Mouse (Mus musculus): ENCODE measurements around the gene Cyfip1. TPM values are rescaled to one million over a fixed set of nuclear protein-coding genes. Genes with fewer than 3 reads are reported as not detected.

The Cyfip1 gene
- polyA plus RNA-seq, 1 experiment from 2014 or later, result 81.4 TPM

DNA sequence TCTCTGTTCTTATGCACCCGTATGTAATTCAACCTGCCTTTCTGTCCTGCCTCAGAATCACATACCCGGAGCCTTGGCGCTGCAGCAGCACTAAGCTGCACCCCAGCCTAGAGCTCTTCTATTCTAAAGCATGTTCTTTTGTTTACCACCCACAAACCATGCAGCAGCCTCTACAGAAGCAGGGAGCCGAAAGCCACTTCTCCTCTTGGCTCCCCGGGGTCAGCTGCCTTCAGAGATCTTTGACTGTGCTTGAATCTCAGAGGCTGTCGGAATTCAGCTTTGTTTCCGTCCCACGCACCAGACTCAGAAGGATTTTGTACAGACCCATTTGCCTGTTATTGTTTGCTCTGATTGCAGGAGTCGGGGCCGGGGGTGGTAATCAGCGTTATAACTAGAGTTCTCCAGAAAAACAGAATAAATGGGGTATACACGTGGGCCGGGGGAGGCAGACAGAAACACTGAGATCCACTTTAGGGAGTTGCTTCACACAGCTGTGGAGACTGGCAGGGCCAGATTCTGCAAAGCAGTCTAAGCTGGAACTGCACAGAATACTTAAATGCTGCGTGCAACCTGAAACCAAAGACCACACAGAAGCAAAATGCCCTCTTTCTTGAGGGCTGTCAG, 8.5 kb downstream of the Cyfip1 start:
- Histone ChIP-seq H3K9me3 (ENCODE audit: low read length) (no peaks in the 10 kb centered on the region), H3K9ac (replicated peaks; ENCODE audit: low read depth) (no peak overlapping the region), H3K27ac (ENCODE audit: low read length) (no peak overlapping the region), H3K27me3 (replicated peaks; ENCODE audit: insufficient read depth, low read length) (no peaks in the 10 kb centered on the region), H3K36me3 (ENCODE audit: insufficient read depth, low read length) (no peaks in the 10 kb centered on the region), H3K4me1 (ENCODE audit: insufficient read depth, low read depth, low read length) (no peaks in the 10 kb centered on the region; the same call in 1 of the 2 replicates), H3K4me2 (replicated peaks; ENCODE audit: low read depth, low read length) (no peak overlapping the region), H3K4me3 (ENCODE audit: low read depth, low read length) (no peak overlapping the region)
- no peak for TF ChIP-seq CTCF (IDR thresholded peaks at IDR 0.05)
- no peak for TF ChIP-seq EP300 (IDR thresholded peaks at IDR 0.05)
- DNase-seq (ENCODE audit: low spot score), result no peak
- no peak for ATAC-seq
- 52% methylated on average over 14 of the region's 14 CpGs for WGBS

- no peak for DNase-seq (ENCODE audit: low spot score)
- H3K4me1 ChIP-seq (ENCODE audit: insufficient read depth, low read depth, low read length), result no peaks in the 10 kb centered on the region; the same call in 1 of the 2 replicates
- ATAC-seq, result no peak
These were observed 11.2 kb downstream of the Cyfip1 start for GRCm38 (mm10) chr7:55852787-55853186.

DNA sequence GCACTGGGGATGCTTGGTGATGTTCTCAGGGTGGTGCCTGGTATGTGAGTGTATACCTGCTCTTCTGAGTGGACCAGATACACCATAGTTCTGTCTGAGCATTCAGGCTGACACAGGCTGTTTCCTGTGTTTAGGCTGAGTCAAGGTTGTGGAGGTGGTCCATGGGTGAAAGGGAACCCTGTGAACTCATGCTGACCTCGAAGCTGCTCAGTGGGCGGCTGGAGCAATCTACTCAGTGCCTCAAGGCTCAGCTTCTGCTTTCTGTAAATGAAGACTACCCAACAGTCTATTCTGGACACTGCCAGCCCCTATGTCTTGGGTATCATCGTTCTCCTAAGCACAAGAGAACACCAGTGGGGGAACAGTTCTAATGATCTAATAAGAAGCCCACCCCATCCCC, 14.1 kb downstream of the Cyfip1 start:
- ATAC-seq, result no peak
- Histone ChIP-seq H3K4me3 (ENCODE audit: low read depth, low read length) (no peak overlapping the region), H3K9ac (replicated peaks; ENCODE audit: low read depth) (no peak overlapping the region), H3K27ac (ENCODE audit: low read length) (no peak overlapping the region), H3K9me3 (ENCODE audit: low read length) (no peaks in the 10 kb centered on the region), H3K36me3 (ENCODE audit: insufficient read depth, low read length) (no peaks in the 10 kb centered on the region), H3K4me2 (replicated peaks; ENCODE audit: low read depth, low read length) (no peak overlapping the region), H3K4me1 (ENCODE audit: insufficient read depth, low read depth, low read length) (0 out of 2 replicates have a peak, but pooled peaks cover 4% of the 10 kb centered on the region), H3K27me3 (replicated peaks; ENCODE audit: insufficient read depth, low read length) (no peaks in the 10 kb centered on the region)
- TF ChIP-seq EP300 (IDR thresholded peaks at IDR 0.05), result no peak
- TF ChIP-seq CTCF (IDR thresholded peaks at IDR 0.05), result no peak
- 63% methylated on average over 3 of the region's 3 CpGs for WGBS
- DNase-seq (ENCODE audit: low spot score), result no peak

More at GRCm38 (mm10) chr7:55852787-55853186, 11.2 kb downstream of the Cyfip1 start:
- Histone ChIP-seq H3K27me3 (replicated peaks; ENCODE audit: insufficient read depth, low read length) (no peaks in the 10 kb centered on the region), H3K9me3 (ENCODE audit: low read length) (no peaks in the 10 kb centered on the region), H3K4me3 (ENCODE audit: low read depth, low read length) (no peak overlapping the region), H3K4me2 (replicated peaks; ENCODE audit: low read depth, low read length) (no peak overlapping the region), H3K9ac (replicated peaks; ENCODE audit: low read depth) (no peak overlapping the region), H3K36me3 (ENCODE audit: insufficient read depth, low read length) (no peaks in the 10 kb centered on the region), H3K27ac (ENCODE audit: low read length) (no peak overlapping the region)
- WGBS, result 47% methylated on average over 3 of the region's 3 CpGs
- no peak for TF ChIP-seq CTCF (IDR thresholded peaks at IDR 0.05)
- TF ChIP-seq EP300 (IDR thresholded peaks at IDR 0.05), result no peak

DNA sequence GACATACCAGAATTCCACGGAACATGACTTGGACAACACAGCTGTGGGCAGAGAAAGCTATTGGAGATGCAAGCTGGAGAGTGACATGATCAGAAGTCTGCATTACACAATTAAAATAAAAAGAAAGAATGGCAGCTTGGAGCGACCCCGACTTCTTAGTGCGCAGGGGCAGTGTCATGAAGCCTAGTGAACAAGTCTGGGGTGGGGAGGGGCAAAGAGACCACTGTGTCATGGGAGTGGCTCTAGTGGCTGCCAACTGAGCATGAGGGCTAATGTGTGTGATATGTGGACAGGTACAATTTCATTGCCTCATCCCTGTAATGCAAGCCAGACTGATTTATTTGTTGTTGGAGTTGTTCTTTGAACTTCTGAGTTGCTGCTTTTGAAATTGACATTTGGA, 15.2 kb downstream of the Cyfip1 start:
- 0 out of 2 replicates have a peak, but pooled peaks cover 4% of the 10 kb centered on the region for H3K4me1 ChIP-seq (ENCODE audit: insufficient read depth, low read depth, low read length)
- no peaks in the 10 kb centered on the region for H3K36me3 ChIP-seq (ENCODE audit: insufficient read depth, low read length)
- DNase-seq (ENCODE audit: low spot score), result no peak
- WGBS, result 97% methylated on average over 4 of the region's 4 CpGs
- no peak overlapping the region for H3K27ac ChIP-seq (ENCODE audit: low read length)
- no peak overlapping the region for H3K4me3 ChIP-seq (ENCODE audit: low read depth, low read length)
- TF ChIP-seq CTCF (IDR thresholded peaks at IDR 0.05) (no peak), EP300 (IDR thresholded peaks at IDR 0.05) (no peak)
- H3K27me3 ChIP-seq (replicated peaks; ENCODE audit: insufficient read depth, low read length), result no peaks in the 10 kb centered on the region
- no peaks in the 10 kb centered on the region for H3K9me3 ChIP-seq (ENCODE audit: low read length)
- no peak overlapping the region for H3K4me2 ChIP-seq (replicated peaks; ENCODE audit: low read depth, low read length)
- H3K9ac ChIP-seq (replicated peaks; ENCODE audit: low read depth), result no peak overlapping the region
- no peak for ATAC-seq

DNA sequence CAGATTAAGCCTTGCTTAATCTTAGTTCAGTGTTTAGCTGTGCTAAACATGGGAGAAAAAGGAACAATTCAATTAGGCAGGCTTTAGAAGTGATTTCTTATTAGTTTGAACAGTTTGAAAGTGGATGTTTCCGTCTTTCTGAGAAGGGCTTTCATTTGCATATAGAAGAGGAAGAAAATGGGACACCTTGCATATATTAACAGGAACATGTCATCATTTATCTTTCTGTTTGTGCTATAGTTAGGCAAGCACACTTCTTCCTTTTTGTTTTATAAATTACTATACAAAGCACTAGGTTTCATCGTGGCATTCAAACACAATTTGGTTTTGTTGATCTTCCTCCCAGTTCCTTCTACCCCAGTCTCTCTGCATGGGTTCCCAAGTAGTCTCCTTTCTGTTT, 16.2 kb downstream of the Cyfip1 start:
- DNase-seq (ENCODE audit: low spot score), result no peak
- no peak for ATAC-seq
- Histone ChIP-seq H3K4me1 (ENCODE audit: insufficient read depth, low read depth, low read length) (0 out of 2 replicates have a peak, but pooled peaks cover 4% of the 10 kb centered on the region), H3K9me3 (ENCODE audit: low read length) (no peaks in the 10 kb centered on the region), H3K27me3 (replicated peaks; ENCODE audit: insufficient read depth, low read length) (no peaks in the 10 kb centered on the region), H3K9ac (replicated peaks; ENCODE audit: low read depth) (no peak overlapping the region), H3K36me3 (ENCODE audit: insufficient read depth, low read length) (no peaks in the 10 kb centered on the region), H3K4me2 (replicated peaks; ENCODE audit: low read depth, low read length) (no peak overlapping the region), H3K27ac (ENCODE audit: low read length) (no peak overlapping the region), H3K4me3 (ENCODE audit: low read depth, low read length) (no peak overlapping the region)
- no peak for TF ChIP-seq CTCF (IDR thresholded peaks at IDR 0.05)
- 63% methylated on average over 2 of the region's 2 CpGs for WGBS

- H3K9me3 ChIP-seq (ENCODE audit: low read length), result no peaks in the 10 kb centered on the region
- H3K36me3 ChIP-seq (ENCODE audit: insufficient read depth, low read length), result no peaks in the 10 kb centered on the region
- no peaks in the 10 kb centered on the region for H3K27me3 ChIP-seq (replicated peaks; ENCODE audit: insufficient read depth, low read length)
- H3K4me3 ChIP-seq (ENCODE audit: low read depth, low read length), result no peak overlapping the region
- no peak overlapping the region for H3K4me2 ChIP-seq (replicated peaks; ENCODE audit: low read depth, low read length)
- ATAC-seq (no peak), DNase-seq (ENCODE audit: low spot score) (no peak)
- no peak overlapping the region for H3K9ac ChIP-seq (replicated peaks; ENCODE audit: low read depth)
- no peak overlapping the region for H3K27ac ChIP-seq (ENCODE audit: low read length)
- TF ChIP-seq EP300 (IDR thresholded peaks at IDR 0.05) (no peak), CTCF (IDR thresholded peaks at IDR 0.05) (no peak)
- 73% methylated on average over 3 of the region's 3 CpGs for WGBS
- 0 out of 2 replicates have a peak, but pooled peaks cover 4% of the 10 kb centered on the region for H3K4me1 ChIP-seq (ENCODE audit: insufficient read depth, low read depth, low read length)
These were observed 17.4 kb downstream of the Cyfip1 start for GRCm38 (mm10) chr7:55858836-55859517.
